Mouse (Mus musculus): ENCODE data around the gene Slc4a4. TPM values are rescaled to one million over a fixed set of nuclear protein-coding genes. Genes with fewer than 3 reads are reported as not detected.

Gene Slc4a4
- polyA plus RNA-seq, 1 experiment from 2014 or later: 6.7 TPM

Other genes with a start within 250 kb of the Slc4a4 start
- gene Grsf1, start 210.6 kb upstream of the Slc4a4 start, polyA plus RNA-seq (2015; fragmentation: Nextera tagmentation; extraction: Ambion mirVana): 57.7 and 63.6 TPM in 2 replicates
- 9.5 and 9.7 TPM in 2 replicates for gene Mob1b, start 166.0 kb upstream of the Slc4a4 start, polyA plus RNA-seq (2015; fragmentation: Nextera tagmentation; extraction: Ambion mirVana)
- 50.5 and 50.9 TPM in 2 replicates for gene Dck, start 121.8 kb upstream of the Slc4a4 start, polyA plus RNA-seq (2015; fragmentation: Nextera tagmentation; extraction: Ambion mirVana)

Measured in midbrain, embryonic 15.5 days (tissue).